Mouse (Mus musculus): Measurements from ENCODE around the gene Mxi1.

GRCm38 (mm10) chr19:53260828-53261227 is 49.5 kb upstream of the Mxi1 start:
- TF ChIP-seq CTCF (IDR thresholded peaks at IDR 0.05; ENCODE audit: low read depth, low read length) (no peak), EP300 (IDR thresholded peaks at IDR 0.05; ENCODE audit: insufficient read depth, low read depth, low read length) (no peak)
